Mouse (Mus musculus) embryo, embryonic 10 days (tissue): ENCODE measurements around the gene Ikzf4.

Experiments used
- DNase-seq: peaks from one replicate; pipeline ENCODE4 v3.0.0-alpha.2; 2015; ENCODE audit warnings: low spot score

Gene Ikzf4

DNA sequence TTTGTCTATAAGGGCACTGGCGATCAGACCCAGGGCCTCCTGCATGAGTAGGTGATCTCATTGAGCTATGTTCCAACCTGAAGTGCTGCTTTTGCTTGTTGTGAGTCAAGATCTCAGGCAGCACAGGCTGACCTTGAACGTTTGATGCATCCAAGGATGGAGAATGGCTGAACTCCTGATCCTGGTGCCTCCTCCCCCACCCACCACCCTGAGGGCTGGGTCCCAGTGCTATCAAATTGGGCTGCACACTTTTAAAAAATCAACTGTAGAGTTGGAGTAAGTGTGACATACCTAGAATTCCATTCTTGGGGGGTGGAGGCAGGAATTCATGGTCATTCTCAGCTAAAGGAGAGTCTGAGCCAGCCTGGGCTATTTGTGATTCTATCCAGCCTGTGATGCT, 39.3 kb downstream of the Ikzf4 start:
- DNase-seq, result no peak

DNA sequence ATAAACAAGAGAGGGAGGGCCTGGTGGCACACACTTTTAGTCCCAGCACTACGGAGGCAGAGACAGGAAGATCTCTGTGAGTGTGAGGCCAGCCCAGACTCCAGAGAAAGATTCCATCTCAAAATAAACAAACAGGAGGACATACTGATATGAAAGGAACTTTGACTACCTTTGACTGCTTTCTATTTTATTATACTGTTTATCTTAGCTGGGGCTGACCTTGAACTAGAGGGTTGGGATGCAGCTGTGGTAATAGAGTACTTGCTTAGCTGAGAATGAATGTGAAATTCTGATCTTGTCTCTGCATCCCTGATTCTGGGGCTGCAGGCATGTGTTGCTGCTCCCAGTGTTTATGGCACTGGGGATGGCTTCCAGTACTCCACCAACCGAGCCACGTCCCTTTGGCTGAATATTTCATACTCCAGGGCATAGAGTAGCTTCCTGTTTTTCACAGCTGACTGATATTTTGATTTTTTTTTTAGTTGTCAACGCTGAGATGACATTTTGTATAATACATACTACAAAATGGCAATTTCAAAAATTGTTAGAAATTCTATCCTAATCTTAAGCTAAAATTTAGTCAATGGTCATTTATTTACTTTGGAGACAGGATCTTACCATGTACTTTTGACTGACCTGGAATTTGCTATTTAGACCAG, 43.2 kb downstream of the Ikzf4 start:
- no peak for DNase-seq

DNA sequence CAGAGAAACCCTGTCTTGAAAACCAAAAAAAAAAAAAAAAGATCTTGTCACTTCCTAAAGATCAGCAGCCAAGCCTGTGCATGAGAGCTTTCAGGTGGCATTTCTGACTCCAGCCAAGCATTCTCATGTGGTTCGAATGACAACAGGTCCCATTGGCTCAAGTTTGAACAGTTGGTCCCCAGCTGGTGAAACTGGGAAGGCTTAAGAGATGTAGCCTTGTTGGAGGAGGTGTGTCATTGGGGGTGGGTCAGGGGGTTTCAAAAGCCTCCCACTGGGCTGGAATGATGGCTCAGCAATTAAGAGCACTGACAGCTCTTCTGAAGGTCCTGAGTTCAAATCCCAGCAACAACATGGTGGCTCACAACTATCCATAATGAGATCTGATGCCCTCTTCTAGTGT, 44.3 kb downstream of the Ikzf4 start:
- no peak for DNase-seq

DNA sequence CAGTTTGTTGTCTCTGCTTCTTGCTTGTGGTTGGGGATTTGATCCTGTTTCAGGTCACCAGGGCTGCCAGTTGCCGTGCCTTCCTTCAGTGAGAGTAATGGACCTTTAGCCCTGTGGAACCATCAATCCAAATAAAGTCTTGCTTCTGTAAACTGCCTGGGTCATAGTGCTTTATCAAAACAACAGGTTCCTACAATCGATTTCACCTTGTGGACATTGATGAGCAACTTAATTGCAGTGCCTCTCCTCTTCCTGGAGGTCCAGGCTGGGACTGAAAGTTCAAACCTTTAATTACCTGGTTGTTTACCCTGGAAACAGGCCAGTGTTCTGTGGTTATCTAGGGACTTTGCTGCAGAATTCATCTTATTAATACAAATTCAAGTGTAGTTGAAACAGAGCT, 47.3 kb downstream of the Ikzf4 start:
- DNase-seq, result no peak

DNA sequence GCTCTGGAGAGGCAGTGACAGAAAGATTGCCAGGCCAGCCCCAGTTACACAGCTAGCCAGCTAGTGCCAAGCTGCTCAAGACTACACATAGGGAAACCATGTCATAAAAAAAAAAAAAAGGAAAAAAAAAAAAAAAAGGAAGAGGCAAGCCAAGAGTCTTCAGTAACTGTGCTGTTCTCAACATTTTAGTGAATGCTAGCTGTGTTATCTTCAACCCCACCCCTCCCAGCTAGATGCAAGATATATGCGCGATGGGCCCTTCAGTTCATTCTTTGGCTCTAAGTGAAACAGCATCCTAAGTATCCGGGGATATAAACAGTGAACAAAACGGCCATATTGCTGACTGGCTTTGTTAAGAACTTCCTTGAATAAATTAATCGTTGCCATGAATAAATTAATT, 53.0 kb downstream of the Ikzf4 start:
- DNase-seq, result no peak

DNA sequence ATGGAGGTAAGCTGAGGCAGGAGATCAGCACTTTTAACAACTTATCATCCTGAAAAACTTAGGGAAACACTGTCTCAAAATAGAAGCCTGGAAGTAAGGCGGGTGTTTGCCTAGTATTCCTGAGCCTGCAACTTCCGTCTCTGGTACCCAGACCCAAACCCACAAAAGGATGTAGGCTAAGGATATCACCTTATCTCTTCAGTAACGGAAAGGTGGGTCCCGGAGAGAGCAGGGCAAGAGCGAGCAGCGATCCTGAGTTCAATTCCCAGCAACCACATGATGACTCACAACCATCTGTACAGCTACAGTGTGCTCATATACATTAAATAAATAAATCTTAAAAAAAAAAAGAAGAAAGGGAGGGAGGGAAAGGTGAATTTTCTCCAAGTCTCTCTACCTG, 54.4 kb downstream of the Ikzf4 start:
- no peak for DNase-seq

DNA sequence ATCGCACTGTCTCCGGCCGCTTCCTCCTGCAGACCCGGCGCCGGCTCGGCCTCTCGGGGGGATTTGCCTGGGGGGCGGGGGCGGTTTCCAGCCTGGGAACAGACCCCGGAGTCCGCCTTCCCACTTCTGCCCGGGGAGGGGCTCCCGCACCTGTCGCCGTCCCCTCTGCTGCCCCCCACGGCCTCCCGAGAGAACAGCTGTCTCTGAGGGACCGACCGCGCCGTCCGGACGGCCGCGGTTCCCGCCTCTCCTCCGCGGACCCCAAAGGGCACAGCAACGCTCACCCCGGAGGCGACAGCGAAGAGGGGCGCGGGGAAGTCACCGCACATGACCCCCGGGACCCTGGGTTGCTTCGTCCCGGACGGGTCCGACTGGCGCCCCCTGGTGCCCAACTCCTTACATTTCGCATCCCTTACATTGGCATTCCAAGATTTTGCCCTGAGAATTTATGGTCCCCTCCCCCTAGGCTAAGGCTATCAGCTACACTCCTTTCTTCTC, 55.5 kb downstream of the Ikzf4 start:
- DNase-seq, result peak; percentile 87

DNA sequence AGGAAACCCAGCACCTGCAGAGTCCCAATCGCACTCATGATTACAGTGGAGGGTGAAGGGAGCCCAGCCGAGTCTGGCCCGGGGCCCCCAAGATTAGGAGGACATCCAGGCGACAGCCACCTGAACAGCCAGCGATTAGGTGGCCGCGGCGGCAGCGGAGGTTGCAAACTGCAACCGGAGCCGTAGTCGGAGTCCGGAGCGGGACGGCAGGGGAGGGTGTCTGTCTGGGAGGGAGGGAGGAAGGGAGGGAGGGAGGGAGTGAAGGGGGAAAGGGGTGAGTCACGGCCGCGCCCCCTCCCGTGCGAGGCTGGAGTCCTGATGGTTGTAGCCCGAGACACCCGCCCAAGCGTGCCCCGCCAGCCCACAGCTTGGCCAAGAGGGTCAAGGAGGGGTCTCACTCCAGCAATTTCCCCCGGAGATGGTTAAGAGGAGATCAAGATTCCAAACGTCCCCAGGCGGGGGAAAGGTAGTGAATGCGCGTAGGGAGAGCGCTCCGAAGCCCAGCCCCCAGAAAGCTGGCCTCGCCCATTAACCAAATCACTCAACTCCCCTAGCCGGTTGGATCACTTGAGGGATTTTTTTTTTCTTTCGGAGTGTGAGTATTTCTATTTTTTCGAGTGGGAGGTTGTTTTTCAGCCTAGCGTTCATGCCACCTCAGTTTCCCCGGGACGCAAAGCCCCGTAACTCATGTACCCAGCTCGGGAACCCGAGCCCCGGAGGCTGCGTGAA, 56.2 kb downstream of the Ikzf4 start, which contains the start of gene Erbb3:
Erbb3 (minus strand) TSS at position 189 of the 729 bp plus-strand sequence.
- DNase-seq, result peak; percentile 74

DNA sequence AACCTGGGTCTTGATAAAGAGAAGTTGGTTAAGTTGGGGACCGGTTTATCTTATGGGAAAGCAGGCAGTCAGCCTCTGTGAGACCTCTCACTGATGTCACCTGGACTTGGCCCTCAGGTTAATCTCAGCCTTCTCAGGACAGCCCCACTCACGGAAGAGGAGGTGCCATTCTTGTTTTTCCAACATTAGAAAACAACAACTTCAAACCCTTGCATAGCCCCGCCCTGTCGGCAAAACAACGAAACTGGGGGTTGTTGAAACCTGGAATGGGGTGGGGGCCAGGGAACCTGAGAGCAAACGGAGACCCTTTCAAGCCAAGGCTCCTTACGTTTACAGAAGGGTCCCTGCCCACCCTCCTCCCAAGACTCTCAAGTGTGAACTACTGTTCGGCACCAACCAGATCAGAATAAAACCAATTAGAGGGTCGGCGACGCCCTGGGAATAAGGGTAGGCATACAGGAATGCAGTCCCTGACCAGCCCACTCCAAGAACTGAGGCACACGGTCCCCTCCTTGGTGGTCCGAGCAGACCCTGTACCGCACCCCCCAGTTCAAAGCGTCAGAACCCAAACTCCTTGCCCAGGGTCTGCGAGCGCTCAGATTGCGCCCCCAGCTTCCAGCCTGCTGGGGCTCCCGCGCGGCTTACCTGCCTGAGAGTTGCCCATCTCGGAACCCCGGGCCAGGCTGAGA, 56.9 kb downstream of the Ikzf4 start:
- peak; percentile 23 for DNase-seq

DNA sequence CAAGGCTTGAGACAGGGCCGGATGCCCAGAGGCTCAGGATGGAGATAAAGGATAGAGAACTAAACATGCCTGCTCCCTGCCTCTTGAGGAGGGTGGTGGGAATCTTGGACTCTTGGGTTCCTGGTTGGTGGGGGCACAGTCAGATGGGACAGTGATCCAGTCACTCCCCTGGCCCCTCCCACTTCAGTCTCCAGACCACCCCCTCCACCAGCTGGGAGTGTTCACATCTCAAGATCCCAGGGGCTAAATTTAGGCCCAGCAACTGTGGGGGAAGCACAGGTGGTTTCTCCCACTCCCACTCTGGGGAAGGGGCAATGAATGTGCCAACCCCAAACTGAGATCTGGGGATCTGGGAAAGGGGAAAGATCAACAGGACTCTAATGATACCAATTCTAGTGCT, 57.7 kb downstream of the Ikzf4 start:
- DNase-seq, result peak; percentile 16

DNA sequence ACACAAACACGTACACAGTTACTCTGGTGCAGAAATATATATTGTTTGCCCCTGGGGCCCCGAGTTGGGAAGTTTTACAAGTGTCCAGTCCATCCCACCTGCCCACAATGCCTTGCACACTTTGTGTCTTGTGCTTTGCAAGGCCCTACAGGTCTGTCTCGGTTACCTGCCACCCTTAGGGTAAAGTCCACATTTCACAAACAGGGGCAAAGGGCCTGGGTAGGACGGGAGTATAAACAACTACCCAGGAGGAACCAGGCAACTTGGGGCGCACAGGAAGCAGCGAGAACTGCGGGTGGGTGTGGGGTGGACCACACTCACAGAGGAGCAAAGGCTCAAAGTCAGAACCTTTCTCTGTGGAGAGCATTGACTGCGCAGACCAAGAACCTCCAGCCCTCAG, 58.1 kb downstream of the Ikzf4 start:
- no peak for DNase-seq

DNA sequence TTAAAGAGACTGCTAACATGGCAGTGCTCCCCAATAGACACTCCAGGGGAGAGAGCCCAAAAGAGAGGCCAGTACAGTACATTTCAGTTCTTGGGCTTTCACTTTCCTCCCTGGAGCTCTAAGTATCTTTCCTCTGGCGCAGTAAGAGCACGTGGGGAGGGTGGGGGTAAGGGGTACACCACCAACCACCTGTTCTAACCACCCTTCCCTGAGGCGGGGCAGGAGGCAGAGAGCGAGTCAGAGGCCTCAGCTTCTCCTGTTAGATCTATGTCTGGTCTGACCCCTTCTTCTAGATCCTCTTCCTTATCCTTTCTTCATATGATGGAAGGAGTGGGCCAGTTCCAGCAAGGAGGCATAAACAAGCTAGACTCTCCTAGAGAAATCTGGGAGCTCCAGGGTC, 58.7 kb downstream of the Ikzf4 start:
- no peak for DNase-seq

DNA sequence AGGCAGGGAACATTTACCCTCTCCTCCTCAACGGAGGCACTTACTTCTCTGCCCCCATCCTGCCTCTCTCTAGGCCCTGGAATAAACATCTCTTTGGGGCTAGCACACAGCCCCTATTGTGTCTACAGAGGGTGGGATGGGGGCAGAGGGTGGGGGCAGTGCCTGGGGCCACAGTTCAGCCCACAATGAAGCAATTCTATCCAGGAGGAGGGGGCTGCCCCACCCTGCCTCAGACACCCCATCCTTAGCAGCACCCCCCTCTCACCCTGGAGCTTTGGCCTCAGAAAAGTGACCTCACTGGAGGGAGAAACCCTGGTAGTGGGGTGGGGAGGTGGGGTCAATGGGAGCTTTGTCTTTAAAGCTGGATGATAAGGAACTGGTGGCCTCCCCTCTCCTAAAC, 59.2 kb downstream of the Ikzf4 start:
- DNase-seq, result no peak

DNA sequence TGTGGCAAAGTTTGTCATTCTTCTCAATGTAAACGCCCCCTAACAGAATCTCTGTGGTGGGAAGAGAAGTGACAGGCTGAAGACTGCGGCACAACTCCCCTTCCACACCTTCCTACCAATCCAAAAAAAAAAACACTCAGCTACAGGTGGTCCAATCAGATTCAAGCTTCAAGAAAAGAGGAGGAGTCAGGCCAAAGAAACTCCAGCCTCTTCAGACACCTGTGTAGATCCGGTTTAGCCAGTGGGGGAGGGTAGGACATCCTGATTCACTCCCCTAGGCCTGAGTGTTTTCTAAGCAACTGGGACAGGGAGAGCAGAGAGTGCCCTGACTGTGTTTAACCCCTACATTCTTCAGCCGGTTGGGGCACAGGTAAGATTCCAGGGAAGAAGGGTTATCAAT, 61.4 kb downstream of the Ikzf4 start:
- peak; percentile 37 for DNase-seq

DNA sequence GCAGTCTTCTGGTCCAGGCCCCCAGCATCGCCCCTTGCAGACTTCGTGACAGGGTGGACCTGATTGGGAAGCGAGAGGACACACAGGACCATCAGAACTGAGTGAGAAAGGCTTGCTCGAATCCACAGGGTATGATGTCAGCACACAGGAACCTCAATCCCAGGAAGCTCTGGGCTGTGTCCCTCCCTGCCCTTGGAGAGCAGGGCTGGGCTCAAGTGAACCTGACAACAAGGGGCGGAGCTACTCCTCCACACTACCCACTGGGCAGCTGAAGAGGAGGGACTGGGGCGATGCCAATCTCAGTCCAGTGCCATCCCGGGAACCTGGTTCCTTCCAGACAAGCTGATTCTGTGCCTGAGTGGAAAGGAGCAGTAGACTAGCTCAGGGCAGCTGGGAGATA, 62.1 kb downstream of the Ikzf4 start:
- DNase-seq, result peak; percentile 21
